In the genomic region with DNA sequence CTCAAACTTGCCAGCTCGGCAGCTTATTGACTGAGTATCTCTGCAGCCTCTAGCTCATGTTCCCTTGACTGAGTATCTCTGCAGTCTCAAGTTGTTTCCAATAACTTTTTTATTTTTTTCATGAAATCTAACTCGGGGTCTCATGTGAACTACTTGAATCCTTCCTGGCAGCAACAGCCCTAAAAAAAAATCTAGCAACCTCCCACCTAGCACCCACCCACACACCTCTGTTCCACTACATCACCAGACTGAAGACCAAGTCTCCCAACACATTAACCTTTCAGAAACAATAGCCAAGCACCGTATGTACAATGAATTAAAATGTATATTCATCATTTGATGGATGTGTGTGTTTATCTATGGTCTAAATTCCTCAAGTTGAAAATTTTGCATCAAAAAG, we compare ENCODE assay signal across 29 mouse cellular contexts.
DNase-seq lines count a peak whose midpoint lies in the region; ATAC-seq lines count a peak whose summit lies in the region.
"Had no signal": no experiment of that assay in that cellular context is flagged by ENCODE, and none has a peak within 500 bp of the region (broad histone marks: within the 10 kb centered on the region; RNA-seq: fewer than 3 reads in every experiment).

No protein-coding gene starts in this region.

- no peak overlapping the region for H3K4me2 ChIP-seq in midbrain, embryonic 11.5 days
- no peak overlapping the region for H3K4me2 ChIP-seq in midbrain, embryonic 14.5 days (ENCODE audit: low read length)
- no peak overlapping the region for H3K4me2 ChIP-seq in neural tube, embryonic 15.5 days
- H3K4me2 ChIP-seq: embryonic facial prominence, embryonic 13.5 days; embryonic facial prominence, embryonic 15.5 days; forebrain, embryonic 12.5 days had no signal

- no peaks in the 10 kb centered on the region for H3K36me3 ChIP-seq in midbrain, embryonic 11.5 days (ENCODE audit: control insufficient read depth, insufficient read depth, low read length)
- no peaks in the 10 kb centered on the region for H3K36me3 ChIP-seq in midbrain, embryonic 14.5 days (ENCODE audit: control insufficient read depth, insufficient read depth, low read length)
- no peaks in the 10 kb centered on the region for H3K36me3 ChIP-seq in neural tube, embryonic 15.5 days
- H3K36me3 ChIP-seq: embryonic facial prominence, embryonic 13.5 days; embryonic facial prominence, embryonic 15.5 days; forebrain, embryonic 10.5 days; forebrain, embryonic 12.5 days; G1E had no signal

- peak; percentile 47 for ATAC-seq in frontal cortex, adult (ENCODE audit: low TSS enrichment)
- no peak for ATAC-seq in midbrain, embryonic 11.5 days (ENCODE audit: low FRiP score)
- no peak for ATAC-seq in midbrain, embryonic 14.5 days (ENCODE audit: low FRiP score, low TSS enrichment)
- no peak for ATAC-seq in neural tube, embryonic 15.5 days (ENCODE audit: low FRiP score)
- ATAC-seq: activated CD4-positive, CD25-positive, alpha-beta regulatory T cell, adult 4 months; CD4-positive, CD25-positive, alpha-beta regulatory T cell, adult 4 months; forebrain, embryonic 14.5 days; Patski had no signal

- no peak overlapping the region for H3K4me3 ChIP-seq in midbrain, embryonic 11.5 days (ENCODE audit: low read depth, low read length)
- no peak overlapping the region for H3K4me3 ChIP-seq in midbrain, embryonic 14.5 days (replicated peaks; ENCODE audit: low read depth, low read length)
- no peak overlapping the region for H3K4me3 ChIP-seq in neural tube, embryonic 15.5 days (replicated peaks)
- H3K4me3 ChIP-seq: embryonic facial prominence, embryonic 13.5 days; embryonic facial prominence, embryonic 15.5 days; erythroblast, embryonic 14.5 days; forebrain, embryonic 10.5 days; forebrain, embryonic 12.5 days had no signal

- no peak overlapping the region for H3K9ac ChIP-seq in midbrain, embryonic 11.5 days (ENCODE audit: low read length)
- no peak overlapping the region for H3K9ac ChIP-seq in midbrain, embryonic 14.5 days (replicated peaks; ENCODE audit: low read length)
- no peak overlapping the region for H3K9ac ChIP-seq in neural tube, embryonic 15.5 days (replicated peaks)
- H3K9ac ChIP-seq: embryonic facial prominence, embryonic 13.5 days; embryonic facial prominence, embryonic 15.5 days; forebrain, embryonic 12.5 days had no signal

- no peaks in the 10 kb centered on the region for H3K27me3 ChIP-seq in midbrain, embryonic 11.5 days (ENCODE audit: control insufficient read depth, insufficient read depth, low read length)
- no peaks in the 10 kb centered on the region for H3K27me3 ChIP-seq in midbrain, embryonic 14.5 days (ENCODE audit: control insufficient read depth, insufficient read depth, low read length)
- no peaks in the 10 kb centered on the region for H3K27me3 ChIP-seq in neural tube, embryonic 15.5 days (replicated peaks)
- H3K27me3 ChIP-seq: CH12.LX; embryonic facial prominence, embryonic 13.5 days; embryonic facial prominence, embryonic 15.5 days; forebrain, embryonic 12.5 days; Patski had no signal

- no peaks in the 10 kb centered on the region for H3K9me3 ChIP-seq in midbrain, embryonic 11.5 days (ENCODE audit: control insufficient read depth, low read length)
- no peaks in the 10 kb centered on the region for H3K9me3 ChIP-seq in midbrain, embryonic 14.5 days (ENCODE audit: control insufficient read depth, low read length)
- no peaks in the 10 kb centered on the region for H3K9me3 ChIP-seq in neural tube, embryonic 15.5 days (replicated peaks)
- H3K9me3 ChIP-seq: embryonic facial prominence, embryonic 13.5 days; embryonic facial prominence, embryonic 15.5 days; forebrain, embryonic 10.5 days; forebrain, embryonic 12.5 days had no signal

- DNase-seq in frontal cortex, postnatal 10 days (ENCODE audit: low spot score in 2 of 2): no peak
- peak; percentile 61 for DNase-seq in midbrain, embryonic 11.5 days (ENCODE audit: low spot score, missing footprints)
- no peak for DNase-seq in midbrain, embryonic 14.5 days
- DNase-seq in right cerebral cortex, postnatal 36 days (ENCODE audit: low spot score in 2 of 2): peak; percentile 14 to 25
- DNase-seq in right cerebral cortex, postnatal 14 days: no peak
- DNase-seq: adrenal gland, adult 8-10 months; adrenal gland, postnatal 14 days; adrenal gland, postnatal 36 days; B cell, adult 2 months; cerebellum, adult 11 months; cerebellum, adult 18-20 months; cerebellum, adult 8-10 months; cerebellum, adult 9-11 months; cerebellum, postnatal 14 days; cerebellum, postnatal 36 days; embryo, embryonic 11 days had no signal

- 79% methylated on average over 3 of the region's 3 CpGs for WGBS in midbrain, embryonic 11.5 days
- WGBS in midbrain, embryonic 14.5 days: 87% methylated on average over 3 of the region's 3 CpGs
- WGBS in neural tube, embryonic 15.5 days: 83% methylated on average over 3 of the region's 3 CpGs

- H3K27ac ChIP-seq in midbrain, embryonic 11.5 days (ENCODE audit: low read depth, low read length): no peak overlapping the region
- no peak overlapping the region for H3K27ac ChIP-seq in midbrain, embryonic 14.5 days (replicated peaks; ENCODE audit: low read depth, low read length)
- H3K27ac ChIP-seq in neural tube, embryonic 15.5 days (replicated peaks): no peak overlapping the region
- H3K27ac ChIP-seq: embryonic facial prominence, embryonic 13.5 days; embryonic facial prominence, embryonic 15.5 days; forebrain, embryonic 10.5 days; forebrain, embryonic 12.5 days had no signal

- no peaks in the 10 kb centered on the region for H3K4me1 ChIP-seq in midbrain, embryonic 11.5 days (ENCODE audit: control insufficient read depth, insufficient read depth, low read length)
- no peaks in the 10 kb centered on the region for H3K4me1 ChIP-seq in midbrain, embryonic 14.5 days (ENCODE audit: control insufficient read depth, insufficient read depth, low read length)
- H3K4me1 ChIP-seq in neural tube, embryonic 15.5 days: no peaks in the 10 kb centered on the region
- H3K4me1 ChIP-seq: embryonic facial prominence, embryonic 13.5 days; embryonic facial prominence, embryonic 15.5 days; forebrain, embryonic 10.5 days; forebrain, embryonic 12.5 days had no signal

Comparison
In these comparisons a context has a peak if more than half of its experiments do, and no peak if none do; other contexts are left out.
1. DNase-seq: peak in midbrain, embryonic 11.5 days (single experiment) and right cerebral cortex, postnatal 36 days (2 of 2); none in frontal cortex, postnatal 10 days (0 of 2), midbrain, embryonic 14.5 days (single experiment) and right cerebral cortex, postnatal 14 days (single experiment).